Mouse (Mus musculus) cerebellum, adult 11-12 months (tissue): ENCODE results near the gene Bcl2l11.
"Not testable (repeated sequence)": the region's sequence is repeated elsewhere in the genome, so short reads cannot be mapped to it uniquely, and the experiment has no call there.

ENCODE experiments used
- DNase-seq: peaks from one replicate; pipeline ENCODE4 v3.0.0; 2022

Bcl2l11 gene

DNA sequence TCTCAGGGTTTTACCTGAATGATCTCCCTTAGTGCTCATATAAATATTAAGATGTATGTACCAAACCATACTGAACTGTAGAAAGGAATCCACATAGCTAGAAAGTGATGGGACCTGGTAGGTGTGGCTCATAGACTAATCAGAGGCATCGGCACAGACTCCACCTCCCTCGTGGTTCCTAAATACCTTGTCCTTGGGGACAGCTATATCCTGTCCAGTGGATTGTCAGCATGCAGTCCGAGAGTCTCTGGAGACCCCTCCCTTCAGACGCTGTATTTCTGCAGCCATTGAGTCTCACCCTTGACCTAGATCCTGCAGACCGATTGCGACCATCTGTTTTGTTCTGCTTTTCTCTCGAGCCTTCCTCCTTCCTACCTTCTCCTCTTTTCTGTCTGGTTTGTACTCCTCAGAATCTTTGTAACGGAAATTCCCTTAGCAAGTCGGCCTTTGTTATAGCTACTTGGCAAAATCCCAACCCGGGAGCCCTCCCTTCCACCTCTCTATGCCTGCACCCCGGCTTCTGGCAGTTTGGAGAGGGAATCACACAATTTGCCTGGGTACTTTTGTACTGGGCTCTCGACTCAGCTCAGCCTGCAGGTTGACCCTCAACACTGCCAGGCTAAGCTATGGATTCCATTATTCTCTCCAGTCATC is 50.7 kb downstream of the Bcl2l11 start:
- DNase-seq: no peak

DNA sequence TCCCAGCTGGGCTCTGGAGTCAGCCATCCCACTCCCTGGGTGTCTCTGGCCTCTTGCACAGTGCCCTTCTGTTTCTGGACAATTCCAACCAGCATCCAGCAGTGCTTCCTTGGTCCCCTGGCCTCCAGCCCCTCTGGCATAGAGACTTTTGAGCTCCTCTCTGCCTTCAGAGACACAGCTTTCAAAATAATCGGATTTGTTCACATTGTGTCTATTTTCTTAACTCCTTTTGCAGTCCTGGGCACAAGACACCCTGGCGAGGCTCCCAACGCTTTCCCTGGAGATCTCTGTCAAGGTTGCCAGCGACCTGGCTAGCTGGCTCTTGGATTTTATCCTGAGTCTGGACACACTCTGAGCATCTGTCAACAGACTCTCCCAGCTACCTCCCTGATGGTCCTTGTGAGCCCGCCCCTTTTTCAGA is 51.4 kb downstream of the Bcl2l11 start:
- DNase-seq: peak; percentile 45

DNA sequence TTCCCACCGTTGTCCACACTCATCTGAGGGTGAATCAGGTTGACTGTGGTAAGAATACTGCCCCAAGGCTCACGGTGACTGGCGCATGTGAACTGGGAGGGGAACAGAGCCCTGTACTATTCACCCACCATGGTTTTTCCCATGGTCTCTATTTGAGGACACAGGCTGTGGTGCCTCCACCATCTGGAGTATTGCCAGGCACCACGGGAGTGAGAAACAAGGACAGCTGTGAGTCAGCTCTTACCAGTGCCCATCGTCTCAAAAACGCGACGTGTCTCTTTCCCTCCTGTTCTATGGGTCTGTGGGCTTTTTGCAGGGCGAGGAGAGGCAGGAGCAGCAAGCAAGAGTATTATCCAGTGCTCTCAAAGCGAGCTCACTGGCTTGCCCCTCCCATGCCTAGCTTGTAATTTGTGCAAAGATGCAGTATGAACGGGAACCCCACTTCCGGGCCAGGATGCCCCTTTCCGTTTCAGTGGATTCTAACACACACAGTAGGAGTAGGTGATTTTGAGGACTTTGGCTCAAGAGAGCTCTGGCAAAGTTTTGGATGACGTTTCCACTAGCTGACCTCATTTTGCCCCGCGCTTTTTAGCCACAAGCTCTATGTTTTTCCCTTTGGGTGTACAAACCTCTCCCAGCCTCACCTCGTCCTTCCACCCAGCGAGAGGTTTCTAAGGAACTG is 53.4 kb downstream of the Bcl2l11 start:
- no peak for DNase-seq

DNA sequence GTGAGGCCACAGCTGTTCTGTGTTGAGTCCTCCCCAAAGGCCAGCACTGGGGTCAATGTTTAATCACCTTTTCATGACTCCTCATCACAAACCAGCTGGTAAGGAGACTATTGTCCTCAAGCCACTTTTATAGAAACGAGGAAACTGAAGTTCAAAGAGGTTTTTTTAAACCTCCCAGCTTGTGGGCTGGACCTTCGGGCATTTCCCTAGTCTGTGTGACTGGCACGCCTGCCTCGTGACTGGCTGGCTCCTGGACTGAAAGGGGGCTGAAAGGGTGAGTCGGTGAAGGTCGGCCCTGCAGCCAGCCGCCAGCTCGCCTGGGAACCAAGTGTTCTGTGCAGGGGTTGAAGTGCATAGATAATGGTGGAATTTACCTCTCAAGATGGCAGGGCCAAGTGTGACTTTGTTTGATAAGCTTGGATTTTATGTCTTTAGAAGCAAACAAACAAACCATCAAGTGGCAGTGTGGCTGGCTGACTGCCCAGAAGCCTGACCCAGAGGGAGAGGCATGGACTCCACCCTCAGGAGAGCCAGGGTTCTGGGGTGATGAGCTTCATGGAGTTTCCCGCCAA is 54.1 kb downstream of the Bcl2l11 start:
- no peak for DNase-seq

DNA sequence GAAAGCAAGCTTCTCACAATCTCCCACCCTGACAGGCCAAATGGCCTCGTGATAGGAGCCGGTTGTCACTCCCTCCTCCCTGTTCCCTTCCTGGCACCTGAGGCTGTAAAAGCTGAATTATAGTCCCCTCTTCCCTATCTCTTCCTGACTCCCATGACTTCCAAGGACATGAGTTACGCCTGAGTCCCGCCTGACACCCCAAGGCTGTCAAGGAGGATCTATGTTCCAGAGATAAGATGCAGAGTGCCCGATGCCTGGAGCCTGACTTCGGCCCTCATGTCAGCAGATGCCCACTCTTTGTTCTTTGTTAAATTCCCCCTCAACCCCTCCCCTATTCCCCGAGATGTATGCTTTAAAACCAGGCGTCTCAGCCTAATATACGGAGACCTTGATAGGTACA is 56.3 kb downstream of the Bcl2l11 start:
- not testable (repeated sequence) for DNase-seq

DNA sequence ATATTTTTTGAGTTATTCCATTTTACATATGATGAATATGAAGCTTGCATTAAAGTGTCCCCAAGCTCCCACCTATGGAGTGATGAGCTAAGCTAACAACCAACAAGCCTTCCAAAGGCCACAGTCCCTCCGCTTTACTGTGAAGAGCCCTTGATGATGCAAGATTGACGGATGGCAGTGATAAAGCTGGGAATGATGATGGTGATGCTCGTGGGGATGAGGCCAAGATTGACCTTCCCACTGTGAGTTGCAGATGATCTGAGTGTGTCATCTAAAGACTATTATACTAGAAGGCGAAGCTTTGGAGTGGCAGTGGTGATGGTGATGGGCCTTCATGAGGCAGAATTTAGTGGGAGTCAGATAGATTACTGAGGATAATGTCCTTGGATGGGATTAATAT is 56.9 kb downstream of the Bcl2l11 start:
- DNase-seq: no peak

DNA sequence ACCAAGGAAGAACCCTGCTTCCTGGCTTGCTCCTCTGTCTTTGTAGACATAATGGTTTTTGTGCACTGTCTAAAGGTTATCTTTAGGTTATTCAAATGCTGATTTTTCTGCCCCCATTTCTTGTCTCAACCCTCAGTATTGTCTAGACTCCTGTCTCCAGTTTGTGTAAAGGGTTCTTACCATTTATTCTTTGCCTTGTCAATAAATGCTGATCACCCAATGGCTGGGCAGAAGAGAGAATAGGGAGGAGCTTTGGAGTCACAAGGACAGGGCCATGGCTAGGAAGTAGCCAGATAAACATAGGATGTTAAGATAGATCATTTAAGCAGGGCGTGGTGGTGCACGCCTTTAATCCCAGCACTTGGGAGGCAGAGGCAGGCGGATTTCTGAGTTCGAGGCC is 57.9 kb downstream of the Bcl2l11 start:
- DNase-seq: no peak

DNA sequence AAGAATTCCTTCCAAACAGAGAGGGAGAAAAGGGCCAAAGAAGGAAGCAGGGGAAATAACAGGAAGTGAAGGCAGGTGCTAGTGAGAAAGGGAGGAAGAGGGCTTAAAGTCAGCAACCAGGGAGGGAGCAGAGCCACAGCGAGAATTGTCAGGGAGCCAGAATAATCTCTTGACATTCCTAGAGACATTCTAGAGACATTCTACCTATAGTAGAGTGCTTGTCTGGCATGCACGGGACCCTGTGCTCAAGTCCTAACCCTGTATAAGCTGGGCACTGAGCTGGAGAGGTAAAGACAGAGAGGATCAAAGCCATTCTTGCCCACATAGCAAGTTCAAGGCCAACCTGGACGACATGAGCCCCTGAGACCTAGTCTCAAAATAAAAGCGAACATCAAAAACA is 60.1 kb downstream of the Bcl2l11 start:
- no peak for DNase-seq

DNA sequence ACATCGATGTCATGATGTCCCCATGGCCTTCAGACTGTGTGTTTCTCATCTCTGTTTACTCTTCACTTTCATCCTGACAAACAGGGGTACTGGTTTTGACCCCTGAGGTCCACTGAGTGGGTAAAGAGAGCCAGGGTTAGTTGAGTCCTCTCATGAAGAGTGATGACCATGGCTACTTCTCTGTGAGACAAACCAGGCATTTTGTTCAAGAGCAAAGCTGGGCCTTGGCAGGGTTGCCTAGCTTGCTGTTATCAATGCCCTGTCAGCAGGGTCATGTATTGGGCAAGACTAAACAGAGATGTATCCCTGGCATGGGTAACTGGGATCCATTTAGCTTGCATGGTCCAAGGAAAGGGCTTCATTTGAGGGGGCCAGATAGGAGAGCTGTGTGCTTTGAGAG is 61.4 kb downstream of the Bcl2l11 start:
- no peak for DNase-seq

DNA sequence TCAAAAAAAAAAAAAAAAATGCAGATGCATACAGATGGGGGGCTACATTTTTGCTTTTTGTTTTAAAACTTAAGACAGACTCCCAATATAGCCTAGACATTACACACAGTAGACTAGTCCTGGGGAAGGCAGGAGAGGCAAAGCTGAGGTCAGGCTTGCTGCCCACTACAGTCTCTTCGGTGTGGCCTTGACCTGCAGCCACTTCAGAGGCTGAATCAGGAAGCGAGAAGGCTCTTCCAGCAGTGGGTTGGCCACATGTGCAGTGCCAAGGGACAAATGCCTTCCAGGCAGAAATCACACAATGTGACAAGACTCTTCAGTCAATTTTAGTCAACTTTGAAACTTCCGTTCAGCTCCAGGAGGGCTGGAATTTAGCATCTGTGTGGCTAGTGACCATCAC is 62.6 kb downstream of the Bcl2l11 start:
- DNase-seq: no peak

DNA sequence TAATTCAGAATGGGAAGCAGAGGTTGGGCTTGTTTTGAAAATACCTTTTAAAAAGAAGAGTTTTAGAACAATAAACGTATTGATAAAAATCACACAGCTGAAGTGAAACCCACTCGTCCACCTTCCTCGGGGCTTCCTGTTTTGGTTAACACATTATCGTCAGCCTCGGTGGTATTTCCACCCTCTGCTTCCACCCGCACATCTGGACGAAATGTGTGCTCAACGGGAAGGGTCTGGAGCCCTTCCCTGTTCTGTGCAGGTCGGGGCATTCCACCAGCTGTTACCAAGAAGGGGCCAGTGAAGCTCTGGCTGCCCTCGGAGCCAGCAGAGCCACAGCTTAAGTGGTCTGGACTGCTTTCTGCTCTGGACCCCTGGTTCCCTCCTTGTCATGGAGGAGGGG is 63.9 kb downstream of the Bcl2l11 start:
- no peak for DNase-seq

DNA sequence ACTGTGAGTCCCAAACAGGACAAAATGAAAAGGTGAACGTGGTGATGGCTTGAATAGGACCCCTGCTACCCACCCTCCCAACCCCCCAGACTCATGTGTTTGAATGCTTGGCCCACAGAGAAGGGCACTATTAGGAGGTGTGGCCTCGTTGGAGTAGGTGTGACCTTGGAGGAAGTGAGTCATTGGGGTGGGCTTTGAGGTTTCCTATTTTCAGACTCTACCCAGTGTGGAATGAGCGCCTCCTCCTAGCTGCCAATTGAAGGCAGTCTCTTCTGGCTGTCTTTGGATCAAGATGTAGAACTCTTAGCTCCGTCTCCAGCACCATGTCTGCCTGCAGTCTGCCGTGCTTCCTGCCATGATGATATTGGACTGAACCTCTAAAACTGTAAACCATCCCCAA is 64.4 kb downstream of the Bcl2l11 start:
- no peak for DNase-seq

DNA sequence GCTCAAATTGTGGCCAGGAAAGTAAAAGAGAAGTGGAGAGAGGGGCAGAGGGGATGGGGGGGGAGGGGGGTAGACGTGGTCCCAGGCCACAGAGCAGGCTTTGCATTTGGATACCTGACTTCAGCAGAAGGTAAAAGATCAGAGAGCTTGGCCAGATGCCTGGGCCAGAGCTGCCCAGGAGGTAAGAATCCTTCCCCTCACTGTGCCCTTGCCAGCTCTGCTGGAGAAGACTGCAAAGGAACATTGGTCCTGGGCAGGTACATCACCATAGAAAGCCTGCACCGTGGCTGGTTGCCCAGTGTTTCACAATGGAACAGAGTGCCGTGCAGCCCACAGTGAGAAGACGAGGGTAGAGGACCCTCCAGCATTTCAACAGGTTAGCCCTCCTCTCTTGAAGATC is 67.6 kb downstream of the Bcl2l11 start:
- DNase-seq: no peak

DNA sequence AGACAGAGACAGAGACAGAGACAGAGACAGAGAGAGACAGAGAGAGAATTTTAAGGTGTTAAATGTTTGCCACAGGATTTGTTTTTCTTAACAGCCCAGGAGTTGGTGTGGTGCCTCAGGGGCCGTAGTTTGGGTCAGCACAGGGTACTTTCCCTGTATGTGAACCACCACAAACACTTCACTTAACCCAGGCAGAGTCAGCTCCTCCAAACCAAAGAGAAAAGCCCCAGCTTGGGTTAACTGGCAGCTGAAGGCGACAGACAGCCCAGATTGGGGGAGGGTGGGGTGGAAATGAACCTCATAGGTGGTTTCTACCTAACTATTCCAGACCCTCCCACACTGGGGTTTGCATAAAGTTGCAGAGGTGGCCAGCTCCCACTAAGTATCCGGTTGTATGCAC is 71.5 kb downstream of the Bcl2l11 start:
- DNase-seq: no peak

DNA sequence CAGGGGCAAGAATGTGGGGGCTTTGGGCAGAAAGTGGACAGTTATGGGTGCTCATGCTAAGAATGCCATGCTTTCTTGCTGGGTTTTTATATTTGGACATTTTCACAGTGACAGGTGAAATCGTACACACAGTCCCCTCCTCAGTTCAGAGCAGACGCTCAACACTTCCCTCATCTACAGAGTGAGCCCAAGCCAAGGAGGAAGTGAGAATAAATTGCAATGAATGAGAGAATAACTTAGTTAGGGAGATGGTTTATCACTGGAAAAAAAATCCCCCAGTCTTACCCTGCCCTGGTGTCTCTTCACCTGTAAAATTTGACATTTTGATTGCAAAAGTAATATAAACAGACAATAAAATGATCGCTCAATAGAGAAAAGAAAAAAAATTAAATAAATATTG is 77.3 kb downstream of the Bcl2l11 start:
- no peak for DNase-seq

DNA sequence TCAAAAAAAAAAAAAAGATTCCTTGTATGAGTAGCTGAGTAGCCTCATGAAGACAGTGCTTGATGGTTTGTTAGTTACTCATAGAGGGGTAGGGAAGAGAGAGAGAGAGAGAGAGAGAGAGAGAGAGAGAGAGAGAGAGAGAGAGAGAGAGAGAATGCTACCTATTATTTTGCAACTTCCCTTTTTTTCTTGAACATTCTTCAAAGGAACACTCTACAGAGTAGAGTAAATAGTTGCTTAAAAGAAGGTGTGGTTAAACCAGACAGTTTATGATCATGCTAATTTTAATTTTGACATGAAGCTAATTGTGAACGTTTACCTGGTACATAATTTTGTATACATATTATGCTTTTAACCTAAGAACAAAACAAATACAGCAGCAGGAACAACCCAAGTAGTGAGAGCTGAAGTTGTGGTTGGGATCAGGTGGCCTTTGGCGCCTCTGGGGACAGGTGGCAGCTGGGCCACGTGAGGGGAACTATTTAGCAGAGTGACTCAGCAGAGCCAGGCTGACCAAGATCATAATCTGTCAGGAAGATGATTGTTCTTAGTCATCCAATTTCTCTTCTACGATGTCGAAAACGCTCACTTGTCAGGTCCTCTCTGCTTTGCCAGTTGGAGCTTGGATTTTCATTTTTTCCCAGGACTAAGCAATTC is 78.0 kb downstream of the Bcl2l11 start:
- DNase-seq: no peak

DNA sequence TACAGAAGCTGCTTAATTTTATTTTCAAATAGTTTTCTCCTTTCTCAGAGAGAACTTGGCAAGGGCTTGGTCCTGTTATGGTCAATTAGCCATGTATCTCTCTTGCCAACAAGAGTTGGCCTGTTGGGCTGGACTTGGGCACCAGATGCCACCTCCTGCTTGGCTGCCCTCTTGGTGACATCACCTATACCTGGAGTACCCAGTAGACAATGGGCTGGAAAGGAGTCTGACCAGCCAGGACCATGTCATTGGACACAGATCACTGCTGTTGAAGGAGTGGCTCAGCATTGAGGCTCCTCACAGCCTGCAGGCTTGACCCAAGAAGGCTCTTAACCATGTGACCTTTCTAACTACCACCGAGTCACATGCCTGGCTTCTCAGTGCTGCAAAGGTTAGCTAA is 82.7 kb downstream of the Bcl2l11 start:
- DNase-seq: peak; percentile 22

DNA sequence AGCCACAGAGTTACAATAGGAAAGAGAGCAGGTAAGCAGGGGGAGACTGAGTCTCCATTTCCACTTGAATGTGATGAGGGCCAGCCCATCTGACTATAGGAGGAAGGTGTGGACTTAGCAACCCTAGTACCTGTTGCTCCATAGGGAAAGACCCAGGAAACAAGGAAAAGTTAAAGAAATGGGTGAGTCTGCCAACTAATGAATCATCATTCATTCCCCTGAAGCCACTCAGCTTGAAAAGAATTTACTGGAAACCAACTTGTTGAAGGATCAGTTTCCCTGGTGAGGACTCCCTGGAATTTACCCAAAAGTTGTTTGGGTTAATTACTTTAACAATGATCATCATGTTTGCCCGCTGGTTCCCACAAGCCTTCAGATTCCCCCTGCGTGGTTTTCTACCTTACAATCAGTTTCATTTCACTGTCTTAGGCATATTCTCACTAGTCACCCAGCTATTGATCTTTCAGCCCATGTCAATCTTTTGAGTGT is 84.0 kb downstream of the Bcl2l11 start:
- no peak for DNase-seq

DNA sequence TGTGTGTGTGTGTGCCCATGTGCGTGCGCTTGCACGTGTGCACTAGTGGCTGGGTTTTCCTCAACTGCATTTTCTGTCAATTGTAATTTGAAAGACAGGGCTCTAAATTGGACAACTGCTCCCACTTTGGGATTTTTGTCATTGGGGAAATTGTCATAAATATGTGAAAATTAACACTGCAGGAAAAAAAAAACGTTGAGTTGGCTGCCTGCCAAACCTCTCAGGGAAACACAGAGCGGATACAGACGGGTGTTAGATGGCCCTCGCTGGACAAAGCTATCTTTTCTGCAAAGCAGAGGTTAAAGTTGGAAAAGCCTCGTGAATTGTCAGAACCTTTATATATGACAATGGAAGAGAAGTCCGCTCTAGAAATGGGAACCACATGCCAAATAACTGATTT is 84.5 kb downstream of the Bcl2l11 start:
- no peak for DNase-seq

DNA sequence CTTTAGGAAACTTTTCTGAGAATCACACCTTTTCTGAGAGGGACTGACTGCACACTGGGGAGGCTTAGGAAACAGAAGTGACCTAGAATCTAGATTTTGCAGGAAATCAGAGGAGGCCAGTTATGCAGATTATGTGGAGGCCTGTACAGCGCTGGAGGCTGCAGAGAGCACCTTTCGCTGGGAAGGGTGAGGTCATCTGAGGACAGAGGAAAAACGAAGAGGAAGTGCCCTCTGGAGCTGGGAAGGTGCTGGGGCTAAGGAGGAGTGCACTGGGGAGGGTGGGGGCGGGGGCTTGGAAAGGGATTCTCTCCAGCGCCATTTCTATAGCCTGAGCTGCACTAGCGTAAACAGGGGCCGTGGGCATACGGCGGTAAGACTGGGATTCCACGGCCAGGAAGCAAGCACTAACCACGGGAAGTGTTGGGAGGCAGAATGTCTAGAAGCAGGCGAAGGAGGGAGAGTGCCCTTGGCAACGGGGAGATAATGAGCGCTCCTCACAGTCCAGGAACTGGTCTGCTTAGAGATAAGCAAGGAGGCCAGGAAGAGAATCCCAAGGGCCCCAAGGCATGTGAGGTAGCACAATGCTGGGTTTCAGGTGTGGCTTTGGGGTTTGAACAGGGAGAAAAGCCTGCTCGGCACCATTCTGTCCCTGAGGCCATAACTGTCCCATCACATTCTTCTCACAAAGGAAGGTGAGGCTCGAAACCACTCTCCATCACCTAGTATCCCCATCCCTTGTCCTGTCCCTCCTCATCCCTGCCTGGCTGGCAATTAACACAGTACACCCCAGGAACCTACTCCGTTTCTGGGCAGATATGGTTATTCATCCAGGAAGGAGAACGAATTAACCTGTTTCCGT is 85.4 kb downstream of the Bcl2l11 start:
- DNase-seq: no peak

DNA sequence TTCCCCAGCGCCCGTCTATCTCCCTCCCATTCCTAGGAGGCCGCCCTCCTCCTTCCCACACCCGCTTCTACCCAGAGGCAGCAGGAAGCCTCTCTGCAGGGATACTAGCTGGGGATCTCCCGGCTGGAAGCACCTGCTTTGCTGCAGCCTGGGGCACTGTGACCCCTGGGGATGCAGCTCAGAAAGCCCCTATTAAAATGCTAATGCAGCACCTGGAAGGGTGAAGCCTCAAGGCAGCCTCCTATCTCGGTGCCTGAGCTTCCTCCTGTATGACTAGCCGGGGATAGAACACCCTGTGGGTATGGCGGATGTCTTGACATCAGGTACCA is 86.0 kb downstream of the Bcl2l11 start:
- DNase-seq: no peak
